Mouse (Mus musculus): ENCODE measurements around the gene Luc7l2. TPM values are rescaled to one million over a fixed set of nuclear protein-coding genes. Genes with fewer than 3 reads are reported as not detected.
A peak's percentile ranks its signal among the peaks of the same experiment; 100 is the strongest.

The Luc7l2 gene
- total RNA-seq, 2 experiments from 2014 or later, result 79.5 to 96.8 TPM

DNA sequence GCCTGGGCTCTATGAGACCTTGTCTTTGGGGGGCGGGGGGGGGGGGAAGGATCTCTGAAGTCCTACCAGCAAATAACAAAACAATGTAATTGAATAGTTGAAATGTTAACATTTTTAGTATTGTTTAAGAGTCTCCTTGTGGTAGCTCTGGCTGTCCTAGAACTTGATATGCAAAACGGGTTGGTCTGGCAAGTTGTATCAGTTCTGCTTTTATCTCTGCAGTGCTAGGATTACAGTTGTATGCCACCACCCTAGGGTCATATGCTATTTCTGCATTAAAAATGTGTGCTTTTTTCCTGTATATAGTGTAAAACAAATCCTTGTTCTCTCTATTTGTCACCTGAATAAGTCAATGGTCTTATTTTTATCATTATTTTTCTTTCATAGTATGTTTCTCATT, 25.0 kb downstream of the Luc7l2 start:
- DNase-seq, result no peak

- DNase-seq, result no peak
These were observed 29.2 kb downstream of the Luc7l2 start for GRCm38 (mm10) chr6:38580112-38580857.

DNA sequence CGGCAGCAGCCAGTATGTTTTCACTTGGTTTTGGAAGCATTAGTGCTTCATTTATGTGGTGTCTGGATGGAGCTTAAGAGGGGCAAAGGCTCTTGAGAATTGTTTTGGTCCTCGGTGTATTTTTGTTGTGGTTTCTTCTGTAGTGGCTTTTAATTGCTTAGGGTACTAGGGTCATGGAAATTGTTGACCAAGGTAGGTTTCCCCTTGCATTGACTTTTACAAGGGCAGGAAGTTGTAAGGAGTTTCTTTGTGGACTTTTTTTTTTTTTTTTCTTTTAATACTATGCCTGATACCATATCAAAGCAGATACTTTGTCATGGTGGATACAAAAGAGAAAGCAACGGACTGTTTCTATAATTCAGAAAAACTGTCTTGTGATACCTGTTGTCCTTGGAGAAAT, 30.6 kb downstream of the Luc7l2 start:
- DNase-seq, result no peak

GRCm38 (mm10) chr6:38597481-38597880, 46.3 kb downstream of the Luc7l2 start:
- DNase-seq, result no peak

GRCm38 (mm10) chr6:38609892-38610291, 58.8 kb downstream of the Luc7l2 start:
- DNase-seq, result no peak

DNA sequence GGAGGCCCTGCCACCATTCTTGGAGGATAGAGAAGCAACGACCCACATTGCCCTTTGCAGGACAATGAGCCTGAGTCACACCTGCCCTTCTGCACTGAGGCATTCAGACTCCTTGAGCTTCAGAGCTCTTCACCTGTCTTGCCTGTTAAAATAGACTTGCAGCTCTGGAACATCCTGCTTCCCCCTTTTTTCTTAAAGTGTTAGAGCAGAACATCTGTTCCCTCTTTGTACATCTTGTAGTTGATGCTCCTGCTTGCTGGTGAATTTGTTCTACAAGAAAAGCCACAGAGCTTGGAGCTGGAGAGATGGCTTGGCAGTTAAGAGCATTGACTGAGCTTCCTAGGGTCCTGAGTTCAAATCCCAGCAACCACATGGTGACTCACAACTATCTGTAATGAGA, 71.3 kb downstream of the Luc7l2 start:
- no peak for DNase-seq

DNA sequence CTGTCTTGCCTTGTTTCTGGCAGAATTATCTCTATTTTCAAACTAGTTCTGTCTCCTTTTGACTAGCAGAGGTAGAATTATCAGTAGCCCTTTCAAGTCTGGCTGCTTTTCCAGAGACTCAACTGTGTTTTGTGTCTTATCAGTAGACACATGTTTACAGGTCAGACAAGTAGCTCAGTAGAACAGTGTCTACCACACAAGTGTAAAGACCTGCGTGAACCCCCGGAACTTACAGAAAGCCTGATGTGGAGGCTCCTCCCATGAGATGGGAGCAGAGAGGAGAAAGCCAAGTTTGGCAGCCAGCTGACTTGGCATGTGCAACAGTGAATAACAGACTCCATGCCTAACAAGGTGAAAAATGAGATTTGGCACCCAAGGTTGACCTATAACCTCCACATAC, 72.3 kb downstream of the Luc7l2 start:
- DNase-seq, result no peak

GRCm38 (mm10) chr6:38624439-38624838, 73.3 kb downstream of the Luc7l2 start:
- peak; percentile 42 to 46 for DNase-seq

DNA sequence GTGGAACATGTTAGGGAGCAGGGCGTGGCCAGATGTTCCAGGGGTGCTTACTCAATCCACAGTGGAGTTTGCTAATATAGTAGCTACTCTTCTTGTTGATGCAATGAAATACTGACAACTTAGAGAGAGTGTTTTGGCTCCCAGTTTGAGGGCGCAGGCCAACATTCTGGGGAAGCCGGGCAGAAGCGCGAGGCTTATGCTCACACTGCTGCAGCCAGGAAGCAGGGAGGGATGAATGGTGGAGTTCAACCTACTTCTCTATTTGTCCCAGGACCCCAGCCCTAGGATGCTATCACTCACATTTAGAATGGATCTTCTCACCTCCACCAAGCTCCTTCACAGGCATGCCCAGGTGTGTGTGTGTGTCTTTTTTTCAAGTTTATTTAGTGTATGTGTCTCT, 75.0 kb downstream of the Luc7l2 start:
- DNase-seq, result no peak

DNA sequence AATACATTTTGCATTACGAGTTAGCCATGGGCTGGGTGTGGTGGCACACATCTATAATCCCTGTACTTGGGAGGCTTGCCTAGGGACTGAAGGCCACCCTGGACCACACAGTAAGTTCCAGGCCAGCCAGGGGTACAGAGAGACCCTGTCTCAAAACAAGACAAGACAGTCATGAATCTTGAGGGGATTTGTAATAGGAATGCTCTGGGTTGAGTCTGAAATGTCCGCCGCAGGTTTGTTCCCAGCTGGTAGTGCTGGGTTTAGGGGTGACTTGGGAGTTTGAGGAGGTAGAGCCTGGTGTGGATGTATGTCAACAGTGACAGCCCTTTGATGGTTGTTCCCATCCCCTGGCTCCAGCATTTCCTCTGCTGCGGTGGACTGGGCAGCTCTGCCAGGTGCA, 75.9 kb downstream of the Luc7l2 start:
- no peak for DNase-seq

DNA sequence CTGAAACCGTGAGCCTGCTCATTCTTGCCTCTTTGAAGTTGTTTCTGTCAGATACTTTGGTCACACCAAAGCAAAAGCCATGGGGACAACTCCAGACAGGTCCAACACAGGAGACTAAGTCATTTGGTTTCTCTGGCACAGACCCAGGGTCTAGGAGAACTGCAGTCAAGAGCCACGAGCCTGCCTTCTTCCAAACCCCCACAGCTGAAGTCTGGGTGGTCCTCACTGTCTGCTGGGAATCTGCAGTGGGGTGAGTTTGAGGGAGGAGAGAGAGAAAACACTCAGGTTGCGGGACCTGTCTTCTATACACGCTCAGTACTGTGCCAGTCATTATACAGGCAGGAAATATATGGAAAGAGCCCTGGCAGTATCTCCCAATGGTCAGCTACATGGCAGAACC, 76.4 kb downstream of the Luc7l2 start:
- no peak for DNase-seq

GRCm38 (mm10) chr6:38629556-38629955, 78.4 kb downstream of the Luc7l2 start:
- no peak for DNase-seq

- no peak for DNase-seq
These were observed 81.7 kb downstream of the Luc7l2 start for GRCm38 (mm10) chr6:38632826-38633225.

DNA sequence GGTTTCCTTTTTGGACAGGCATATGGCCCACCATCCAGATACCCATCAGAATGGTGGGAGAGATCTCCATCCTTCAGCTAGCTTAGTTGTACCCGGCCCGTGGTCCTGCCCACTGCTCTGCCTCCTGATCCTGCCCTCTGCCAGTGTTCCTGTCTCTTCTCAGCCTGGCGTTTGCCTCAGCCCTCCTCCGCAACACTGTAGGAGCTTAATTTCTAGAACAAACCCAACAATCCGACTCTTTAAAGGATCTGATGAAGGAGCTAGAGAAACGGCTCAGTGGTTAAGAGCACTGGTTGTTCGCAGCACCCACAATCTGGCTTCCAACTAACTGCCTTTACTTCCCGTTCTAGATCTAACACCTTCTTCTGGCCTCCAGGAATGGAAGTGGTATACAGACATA, 83.3 kb downstream of the Luc7l2 start:
- no peak for DNase-seq

DNA sequence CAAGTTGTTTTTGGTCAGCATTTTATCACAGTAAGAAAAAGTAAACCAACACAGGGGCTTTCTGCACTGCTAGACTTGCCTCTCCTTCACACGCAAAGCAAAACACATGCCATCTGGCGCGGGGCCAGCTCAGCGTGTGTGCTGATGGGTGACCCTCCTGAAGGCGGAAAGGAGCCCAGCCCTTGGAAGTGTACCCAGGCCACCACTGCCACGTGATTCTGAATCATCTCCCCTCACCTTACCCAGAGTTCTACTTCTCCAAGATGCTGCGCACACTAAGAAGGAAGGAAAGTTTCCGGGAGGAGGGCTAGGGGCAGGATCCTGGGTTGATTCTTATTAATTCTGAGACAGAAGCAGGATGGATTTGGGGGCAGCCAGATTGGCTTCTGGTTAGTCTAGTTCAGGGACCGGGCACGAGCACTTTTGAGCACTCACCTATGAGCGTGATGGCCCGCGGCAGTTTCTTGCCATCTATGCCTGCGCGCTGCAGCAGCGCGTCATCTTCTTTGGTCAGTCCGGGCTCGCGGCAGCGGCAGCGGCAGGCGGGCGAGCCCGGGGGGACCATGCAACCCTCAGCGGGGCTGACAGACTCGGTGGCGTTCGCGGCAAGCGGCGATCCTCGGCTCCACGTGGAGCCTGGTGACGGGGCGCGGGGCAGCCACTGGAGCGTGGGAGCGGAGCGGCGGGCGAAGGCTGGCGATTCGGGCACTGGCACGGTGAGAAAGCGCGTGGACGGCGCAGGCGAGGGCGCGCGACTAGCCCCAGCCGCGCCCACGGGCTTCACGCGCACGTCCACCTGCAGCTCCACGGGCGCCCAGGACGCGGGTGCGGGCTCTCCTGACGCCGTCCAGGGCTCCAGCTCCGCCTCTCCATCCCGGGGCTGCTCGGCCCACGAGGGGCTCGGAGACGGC, 85.1 kb downstream of the Luc7l2 start:
- DNase-seq, result peak; percentile 35 to 71

DNA sequence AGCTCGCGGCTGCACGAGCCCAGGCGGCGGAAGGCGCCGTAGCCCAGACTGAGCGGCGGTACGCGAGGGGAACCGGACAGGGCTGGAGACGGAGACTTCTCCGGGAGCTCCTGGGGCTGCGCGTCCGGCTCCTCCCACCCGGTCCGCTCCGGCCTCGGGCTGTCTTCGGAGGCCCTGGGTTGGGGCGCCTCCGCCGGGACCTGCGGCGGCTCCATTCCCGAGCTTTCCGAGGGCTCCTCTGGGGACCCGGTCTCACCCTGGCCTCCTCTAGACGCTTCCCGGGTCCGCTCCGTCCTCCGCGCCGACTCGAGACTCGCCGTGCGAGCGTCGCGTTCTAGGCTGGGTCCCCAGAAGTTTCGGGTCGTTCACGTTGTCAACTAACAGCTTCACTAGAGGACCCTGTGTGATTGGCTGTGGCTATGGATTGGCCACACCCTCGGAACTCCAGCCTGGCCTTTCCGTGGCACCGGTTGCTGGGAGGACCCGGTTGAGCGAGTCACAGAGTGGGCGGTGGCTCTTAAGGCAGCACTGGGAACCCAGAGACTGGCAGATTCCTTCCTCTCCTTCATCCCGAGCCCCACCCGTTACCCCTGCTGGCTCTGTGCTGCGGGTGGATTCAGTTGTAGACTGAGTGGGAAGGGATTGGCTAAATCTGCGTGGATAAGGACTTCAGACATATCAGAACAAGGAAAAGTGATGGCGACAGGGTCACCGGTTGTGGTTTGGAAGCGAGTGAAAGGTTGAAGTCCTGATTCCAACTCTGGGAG, 85.9 kb downstream of the Luc7l2 start, which contains the start of gene Klrg2:
Gene Klrg2, minus strand, starts transcription at position 391 of the 767 bp plus-strand sequence.
- peak; percentile 76 to 86 for DNase-seq

DNA sequence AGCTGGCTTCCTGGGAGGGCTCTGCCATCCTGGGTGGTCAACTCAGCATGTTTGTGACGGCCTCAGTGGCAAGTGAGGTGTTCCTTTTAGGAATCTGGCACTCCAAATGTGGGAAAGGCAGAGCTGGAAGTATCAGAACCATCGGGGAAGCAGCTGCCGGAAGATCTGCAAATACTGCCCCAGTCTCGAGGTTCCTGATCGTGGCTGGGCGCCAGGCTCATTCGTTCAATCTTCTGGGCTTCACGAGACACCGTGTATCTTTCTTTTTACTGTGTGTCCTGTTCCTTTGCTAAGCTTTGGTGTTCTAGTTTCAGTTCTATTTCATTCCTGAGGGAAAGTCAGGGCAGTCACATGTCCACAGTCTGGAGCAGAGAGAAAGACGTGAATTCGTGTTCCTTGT, 89.3 kb downstream of the Luc7l2 start:
- no peak for DNase-seq

DNA sequence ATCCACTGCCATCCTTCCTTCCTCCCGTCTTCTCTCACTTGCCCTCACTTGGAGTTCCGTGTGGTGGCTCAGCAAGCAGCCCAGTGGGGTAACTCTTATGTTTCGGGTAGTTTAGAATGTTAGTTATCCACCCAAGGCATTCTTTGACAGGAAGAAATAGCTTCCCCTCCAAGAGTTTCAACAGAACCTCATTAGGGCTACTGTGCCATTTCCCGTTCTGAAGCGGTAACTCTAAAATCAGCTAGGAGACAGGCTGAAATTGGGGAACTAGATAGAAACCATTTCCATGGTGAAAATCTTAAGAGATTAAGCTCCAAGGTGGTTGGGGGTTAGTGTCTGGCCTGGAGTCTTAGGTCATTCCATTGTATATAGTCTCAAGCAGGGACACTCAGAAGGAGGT, 90.1 kb downstream of the Luc7l2 start:
- DNase-seq, result no peak

- DNase-seq, result no peak
These were observed 90.5 kb downstream of the Luc7l2 start for GRCm38 (mm10) chr6:38641645-38642044.

GRCm38 (mm10) chr6:38642593-38642992, 91.5 kb downstream of the Luc7l2 start:
- no peak for DNase-seq

- no peak for DNase-seq
These were observed 91.9 kb downstream of the Luc7l2 start for GRCm38 (mm10) chr6:38643039-38643438.

GRCm38 (mm10) chr6:38649545-38649944, 98.4 kb downstream of the Luc7l2 start:
- no peak for DNase-seq

Data from heart, adult 18-20 months (tissue).